Mouse (Mus musculus): ENCODE data around the gene Ttf2.

Ttf2 gene

GRCm38 (mm10) chr3:100973906-100974305, 4.4 kb upstream of the Ttf2 start:
- DNase-seq = peak; percentile 58

DNA sequence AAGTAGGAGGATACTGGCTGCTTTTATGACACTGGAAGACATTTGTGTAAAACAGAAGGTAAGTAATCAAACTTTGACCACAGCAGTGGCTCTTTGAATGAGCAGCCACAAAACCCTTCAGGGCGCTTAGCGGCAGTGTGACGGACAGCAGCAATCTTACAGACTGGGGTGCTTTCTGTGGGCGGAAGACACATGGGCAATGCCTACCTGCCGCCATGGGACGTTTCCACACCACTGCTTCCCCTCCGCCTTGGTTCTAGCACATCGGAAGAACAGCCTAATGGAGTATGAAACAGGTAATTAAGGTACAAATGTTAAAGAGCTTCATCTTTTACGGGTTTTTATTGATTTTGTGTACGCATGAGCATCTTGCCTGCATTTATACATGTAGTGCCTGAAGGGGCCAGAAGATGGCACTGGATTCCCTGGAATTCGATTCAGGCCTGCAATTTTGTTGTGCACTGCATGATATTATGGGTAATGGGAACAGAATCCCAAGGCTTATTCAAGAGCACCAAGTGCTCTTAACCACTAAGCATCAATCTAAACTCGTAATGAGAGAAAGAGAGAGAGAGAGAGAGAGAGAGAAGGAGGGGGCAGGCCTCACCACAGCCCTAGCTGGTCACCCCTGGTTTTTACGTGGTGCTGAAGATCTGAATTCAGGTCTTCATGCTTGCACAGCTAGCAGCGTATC, 5.5 kb downstream of the Ttf2 start:
- DNase-seq = peak; percentile 24

- DNase-seq = no peak
Measured at GRCm38 (mm10) chr3:100961501-100961900, 8.0 kb downstream of the Ttf2 start.

DNA sequence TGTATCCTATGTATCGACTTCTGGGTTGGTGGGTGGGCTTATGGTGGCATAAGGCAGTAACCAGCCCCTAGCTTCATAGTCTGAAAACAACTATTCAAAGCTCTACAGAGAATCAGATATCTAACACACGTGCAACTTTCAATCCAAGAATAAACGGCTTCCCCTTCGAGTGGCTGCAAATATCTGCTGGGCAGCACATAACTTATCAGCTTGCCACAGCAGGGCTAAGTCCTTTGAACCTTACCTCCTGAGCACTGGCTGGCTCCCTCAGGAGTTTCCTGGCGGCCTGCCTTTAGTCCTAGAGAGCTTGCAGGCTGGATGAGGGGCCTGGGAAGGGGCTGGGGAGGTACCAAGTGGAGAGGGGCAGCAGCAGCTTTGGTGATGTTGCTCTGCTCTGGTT, 8.5 kb downstream of the Ttf2 start:
- no peak for DNase-seq

GRCm38 (mm10) chr3:100954616-100955015, 14.8 kb downstream of the Ttf2 start:
- no peak for DNase-seq

DNA sequence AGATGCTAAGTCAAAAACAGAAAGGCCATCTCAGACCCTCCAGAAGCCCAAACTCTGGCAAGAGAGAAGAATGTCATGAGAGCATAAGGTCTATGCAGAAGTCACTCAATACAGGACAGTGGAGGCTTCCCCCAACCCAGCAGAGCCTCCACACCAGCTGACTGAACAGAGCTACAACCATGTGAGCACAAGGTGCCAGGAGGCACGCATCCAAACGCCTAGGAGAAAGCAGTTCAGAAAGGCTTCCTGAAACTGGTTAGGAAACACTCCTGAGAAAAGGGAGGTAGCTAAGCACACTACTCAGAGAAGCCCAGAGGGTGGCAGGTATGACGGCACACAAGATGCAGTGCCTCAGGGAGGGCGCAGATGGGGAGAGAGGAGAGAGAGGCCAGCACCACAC, 17.9 kb downstream of the Ttf2 start:
- no peak for DNase-seq

- DNase-seq = no peak
Measured at GRCm38 (mm10) chr3:100947286-100947685, 22.2 kb downstream of the Ttf2 start.

GRCm38 (mm10) chr3:100940496-100941037, 28.9 kb downstream of the Ttf2 start:
- no peak for DNase-seq

- DNase-seq = no peak
Measured at GRCm38 (mm10) chr3:100938211-100938610, 31.3 kb downstream of the Ttf2 start.

DNA sequence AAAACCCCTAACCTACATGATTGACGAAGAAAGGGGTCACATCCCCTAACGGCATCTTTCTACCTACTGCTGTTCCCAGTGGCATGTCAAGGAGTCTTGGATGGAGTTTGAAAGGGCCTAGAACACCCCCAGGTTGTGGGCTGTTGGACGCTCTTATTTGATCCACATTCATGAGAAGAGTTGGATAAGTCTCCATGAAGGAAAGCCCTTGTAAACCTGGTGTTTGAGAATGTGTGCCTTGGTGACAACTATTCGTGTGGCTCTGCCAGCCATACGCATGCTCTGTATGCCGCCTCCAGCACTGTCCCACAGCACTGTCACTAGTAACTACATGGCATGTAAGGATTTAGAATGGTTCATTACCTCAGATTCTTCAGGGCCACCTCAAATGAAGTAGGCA, 33.3 kb downstream of the Ttf2 start:
- no peak for DNase-seq

GRCm38 (mm10) chr3:100935521-100935920, 33.9 kb downstream of the Ttf2 start:
- no peak for DNase-seq

- DNase-seq = no peak
Measured at GRCm38 (mm10) chr3:100932077-100932944, 37.2 kb downstream of the Ttf2 start.

DNA sequence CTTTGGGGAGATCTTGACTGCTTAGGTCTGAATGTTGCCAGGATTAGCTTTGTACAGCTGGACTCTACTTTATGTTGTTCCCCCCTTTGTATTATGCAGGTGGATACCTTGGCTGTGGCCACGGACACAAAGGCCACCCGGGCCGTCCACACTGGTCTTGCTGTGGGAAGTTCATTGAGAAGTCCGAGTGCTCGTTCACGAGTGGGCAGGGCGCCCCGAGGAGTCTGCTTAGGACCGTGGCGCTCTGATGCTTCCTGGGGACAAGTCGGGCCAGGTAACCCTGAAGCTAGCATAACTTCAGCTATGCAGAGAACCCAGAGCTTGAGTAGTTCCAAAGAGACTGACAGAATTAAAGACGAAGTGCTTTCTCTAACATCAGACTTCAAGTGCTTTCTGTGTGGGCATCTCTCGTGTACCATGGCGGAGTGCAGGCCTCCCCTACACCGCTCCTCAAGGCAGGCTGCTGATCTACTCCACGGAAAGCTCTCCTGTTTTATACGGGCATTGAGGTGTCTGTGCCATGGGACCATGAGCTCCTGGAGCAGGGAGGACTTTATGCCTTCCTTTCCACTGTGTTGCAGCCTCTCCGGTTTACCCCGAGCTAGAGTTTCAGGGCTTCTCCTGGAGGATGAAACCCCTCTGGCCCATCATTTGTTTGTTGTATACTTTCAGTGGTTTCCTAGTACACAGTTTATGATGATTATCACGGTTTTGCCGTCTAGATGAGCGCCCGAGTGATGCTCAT, 38.0 kb downstream of the Ttf2 start:
- DNase-seq = no peak

GRCm38 (mm10) chr3:100925176-100925575, 44.3 kb downstream of the Ttf2 start:
- DNase-seq = peak; percentile 4

DNA sequence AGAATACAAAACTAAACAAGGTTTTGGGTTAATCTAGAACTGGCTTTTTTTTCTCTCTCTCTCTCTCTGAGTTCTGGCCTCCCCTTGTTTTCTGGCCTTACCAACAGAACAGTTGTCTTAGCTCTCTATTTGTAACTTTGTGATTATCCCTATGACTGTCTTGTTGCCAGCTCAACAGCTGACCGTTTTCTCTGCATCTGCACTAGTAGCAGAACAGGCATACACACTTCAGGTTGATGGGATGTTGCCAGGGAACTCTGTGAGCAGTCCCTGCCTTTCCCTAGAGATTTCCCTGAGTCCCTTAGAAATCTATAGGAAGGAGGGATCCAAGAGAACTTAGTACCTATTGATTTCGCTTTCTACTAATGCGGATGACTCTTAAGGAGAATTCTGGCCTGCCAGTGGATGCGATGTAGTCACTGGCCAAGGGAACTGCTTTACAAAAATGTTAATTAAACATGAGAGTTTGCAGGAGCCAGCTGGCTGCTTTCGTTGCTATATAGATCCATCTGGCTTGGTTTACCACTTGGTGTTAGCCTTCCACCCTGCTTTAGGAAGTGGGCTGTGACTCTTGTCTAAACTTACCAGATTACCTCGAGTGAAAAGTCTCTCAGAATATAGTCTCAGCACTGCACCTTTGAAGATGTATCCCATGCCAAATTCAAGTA, 45.3 kb downstream of the Ttf2 start:
- peak; percentile 12 for DNase-seq

GRCm38 (mm10) chr3:100922506-100923375, 46.7 kb downstream of the Ttf2 start:
- peak; percentile 41 for DNase-seq

DNA sequence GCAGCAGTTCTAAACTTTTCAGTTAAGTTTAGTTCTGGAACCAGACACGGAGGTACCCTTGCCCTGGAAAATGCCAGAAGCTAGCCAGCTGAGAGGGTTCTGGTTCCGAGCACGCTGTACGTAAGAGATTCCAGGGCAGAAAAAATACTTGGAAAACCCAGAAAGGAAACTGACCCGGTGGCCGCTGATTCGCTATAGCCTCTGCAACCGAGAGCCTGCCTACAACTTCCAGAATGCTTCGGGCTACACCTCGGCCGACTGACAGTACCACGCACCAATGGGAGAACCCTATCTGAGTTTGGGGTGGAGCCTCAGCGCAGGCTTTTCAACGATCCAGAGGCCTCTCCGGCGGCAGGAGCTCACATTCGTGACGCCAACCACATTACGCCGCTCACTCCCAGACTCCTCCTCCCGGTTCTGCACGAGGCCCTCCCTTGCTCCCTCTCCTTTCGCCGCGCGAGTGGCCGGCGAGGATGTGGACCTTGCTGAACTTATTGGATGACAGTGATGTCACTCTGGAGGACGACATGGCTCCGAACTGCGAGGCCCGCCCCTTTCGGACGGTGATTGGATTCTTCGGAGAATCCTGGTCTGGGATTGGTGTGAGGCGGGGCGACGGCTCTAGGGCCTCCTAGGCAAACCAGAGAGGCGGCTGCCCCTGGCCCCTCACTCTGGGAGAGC, 47.5 kb downstream of the Ttf2 start, which contains the start of gene Trim45:
TSS of gene Trim45 (plus strand) at position 378 of the 681 bp plus-strand sequence.
- DNase-seq = peak; percentile 100

DNA sequence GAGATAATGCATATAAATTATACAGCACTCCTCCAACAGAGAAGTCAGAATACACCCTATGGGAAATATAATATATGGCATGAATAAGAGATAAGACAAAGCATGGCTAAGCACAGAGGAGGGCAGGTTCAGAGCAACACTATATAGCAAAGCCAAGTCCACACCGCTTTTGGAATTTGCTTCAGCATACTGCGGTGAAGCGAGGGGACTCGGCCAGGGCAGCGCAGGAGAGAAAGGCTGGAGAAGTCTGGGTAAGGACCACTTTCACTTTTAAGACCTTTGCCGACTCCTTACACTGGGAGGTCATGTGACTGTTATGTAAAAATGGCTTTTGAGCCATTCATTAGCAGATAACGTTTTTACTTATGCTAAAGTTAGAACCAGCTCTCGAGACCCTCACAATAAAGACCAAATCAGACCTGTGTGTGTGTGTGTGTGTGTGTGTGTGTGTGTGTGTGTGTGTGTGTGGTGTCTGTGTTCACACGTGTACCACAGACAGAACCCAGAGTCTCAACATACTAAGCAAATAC, 48.8 kb downstream of the Ttf2 start:
- peak; percentile 24 for DNase-seq

GRCm38 (mm10) chr3:100916844-100917243, 52.6 kb downstream of the Ttf2 start:
- peak; percentile 60 for DNase-seq

GRCm38 (mm10) chr3:100911498-100912213, 57.8 kb downstream of the Ttf2 start:
- no peak for DNase-seq
